Mouse (Mus musculus) MEL (cell line): ENCODE results near the gene Gstz1. TPM values are rescaled to one million over a fixed set of nuclear protein-coding genes. Genes with fewer than 3 reads are reported as not detected.

Experiments
- DNase-seq: peaks from one replicate; pipeline ENCODE4 v3.0.0; 2011; ENCODE audit warnings: low read depth, low spot score
- H3K27ac ChIP-seq: 2 replicates; pipeline ENCODE4 v1.5.1; 2012; ENCODE audit warnings: low read depth, mild to moderate bottlenecking, control low read depth, low read length, moderate library complexity; ENCODE audit not compliant: control insufficient read depth
- H3K27me3 ChIP-seq, 2 experiments: fragments of 150-350 bp in 1 of 2; sonication (generic) in 1 of 2; 2 replicates each; pipeline ENCODE4 v1.6.1; 2012; ENCODE audit warnings: low read length in 2 of 2, mild to moderate bottlenecking in 2 of 2, improper control_type of control experiment in 1 of 2, moderate library complexity in 1 of 2; ENCODE audit not compliant: insufficient read depth in 2 of 2, control insufficient read depth in 1 of 2
- H3K36me3 ChIP-seq, 2 experiments: 2 replicates each; pipeline ENCODE4 v1.6.1; 2012 to 2014; ENCODE audit warnings: low read length in 2 of 2, improper control_type of control experiment in 1 of 2, inconsistent platforms in 1 of 2, mild to moderate bottlenecking in 1 of 2; ENCODE audit not compliant: insufficient read depth in 2 of 2, control insufficient read depth in 1 of 2
- H3K4me1 ChIP-seq, 2 experiments: fragments of 150-350 bp in 1 of 2; sonication (generic) in 1 of 2; 2 replicates each; pipeline ENCODE4 v1.6.1; 2012; ENCODE audit warnings: low read length in 2 of 2, improper control_type of control experiment in 1 of 2, mild to moderate bottlenecking in 1 of 2; ENCODE audit not compliant: insufficient read depth in 2 of 2, control insufficient read depth in 1 of 2
- H3K4me3 ChIP-seq, 2 experiments: fragments of 150-350 bp in 1 of 2; sonication (generic) in 1 of 2; 2 replicates each; pipeline ENCODE4 v1.5.1; 2012; ENCODE audit warnings: low read depth in 2 of 2, low read length in 2 of 2, mild to moderate bottlenecking in 2 of 2, moderate library complexity in 2 of 2, control low read depth in 1 of 2, improper control_type of control experiment in 1 of 2; ENCODE audit not compliant: control insufficient read depth in 1 of 2, insufficient read depth in 1 of 2
- H3K79me2 ChIP-seq: 2 replicates; pipeline ENCODE4 v1.6.1; 2012; ENCODE audit warnings: mild to moderate bottlenecking, low read length, moderate library complexity; ENCODE audit not compliant: control insufficient read depth, poor library complexity, insufficient read depth
- H3K9ac ChIP-seq: 2 replicates; pipeline ENCODE4 v1.6.1; 2012; ENCODE audit warnings: low read depth, mild to moderate bottlenecking, control low read depth, low read length, moderate library complexity; ENCODE audit not compliant: control insufficient read depth, poor library complexity, severe bottlenecking
- H3K9me3 ChIP-seq: fragments of 150-350 bp; sonication (generic); replicated peaks from 2 replicates; pipeline ENCODE4 v1.6.1; 2012; ENCODE audit warnings: mild to moderate bottlenecking, low read length, improper control_type of control experiment, moderate library complexity; ENCODE audit not compliant: insufficient read depth
- CTCF ChIP-seq, 3 experiments: IDR thresholded peaks in 2 of 3; conservative IDR thresholded peaks in 1 of 3; 2 replicates each; pipeline ENCODE4 v1.5.1; 2011 to 2012; ENCODE audit warnings: low read length in 3 of 3, low read depth in 2 of 3, mild to moderate bottlenecking in 2 of 3, improper control_type of control experiment in 1 of 3, inconsistent platforms in 1 of 3, mixed read lengths in 1 of 3, moderate library complexity in 1 of 3; ENCODE audit not compliant: control insufficient read depth in 1 of 3, insufficient read depth in 1 of 3, poor library complexity in 1 of 3, severe bottlenecking in 1 of 3
- ELF1 ChIP-seq: IDR thresholded peaks from 2 replicates; pipeline ENCODE4 v1.6.1; 2014; ENCODE audit warnings: low read depth, mild to moderate bottlenecking, inconsistent platforms, low read length, improper control_type of control experiment, moderate library complexity
- ETS1 ChIP-seq: IDR thresholded peaks from 2 replicates; pipeline ENCODE4 v1.6.1; 2012; ENCODE audit warnings: low read depth, mild to moderate bottlenecking, inconsistent platforms, low read length, improper control_type of control experiment, moderate library complexity
- GATA1 ChIP-seq: IDR thresholded peaks from 2 replicates; pipeline ENCODE4 v1.6.1; 2011; ENCODE audit warnings: low read depth, low read length, improper control_type of control experiment
- HCFC1 ChIP-seq: IDR thresholded peaks from 2 replicates; pipeline ENCODE4 v1.6.1; 2012; ENCODE audit warnings: low read depth, mild to moderate bottlenecking, inconsistent platforms, low read length, improper control_type of control experiment, moderate library complexity
- JUND ChIP-seq: IDR thresholded peaks from 2 replicates; pipeline ENCODE4 v1.6.1; 2011; ENCODE audit warnings: low read depth, mild to moderate bottlenecking, improper control_type of control experiment, low read length
- MAX ChIP-seq: IDR thresholded peaks from 2 replicates; pipeline ENCODE4 v1.6.1; 2011; ENCODE audit warnings: low read length, improper control_type of control experiment
- MAZ ChIP-seq: IDR thresholded peaks from 2 replicates; pipeline ENCODE4 v1.6.1; 2012; ENCODE audit warnings: low read depth, mild to moderate bottlenecking, inconsistent platforms, low read length, improper control_type of control experiment
- MXI1 ChIP-seq: IDR thresholded peaks from 2 replicates; pipeline ENCODE4 v1.6.1; 2011; ENCODE audit warnings: mild to moderate bottlenecking, low read depth, low read length, improper control_type of control experiment
- MYC ChIP-seq: IDR thresholded peaks from 2 replicates; pipeline ENCODE4 v1.6.1; 2011; ENCODE audit warnings: low read depth, mild to moderate bottlenecking, low read length, improper control_type of control experiment, moderate library complexity
- NELFE ChIP-seq: IDR thresholded peaks from 2 replicates; pipeline ENCODE4 v1.6.1; 2011; ENCODE audit warnings: low read depth, low read length, improper control_type of control experiment
- POLR2A ChIP-seq, 2 experiments: IDR thresholded peaks; 2 replicates each; pipeline ENCODE4 v1.6.1; 2011 to 2012; ENCODE audit warnings: low read length in 2 of 2, mild to moderate bottlenecking in 2 of 2, control low read depth in 1 of 2, improper control_type of control experiment in 1 of 2, low read depth in 1 of 2, moderate library complexity in 1 of 2; ENCODE audit not compliant: control insufficient read depth in 1 of 2, insufficient read depth in 1 of 2, poor library complexity in 1 of 2
- RAD21 ChIP-seq: IDR thresholded peaks from 2 replicates; pipeline ENCODE4 v1.6.1; 2011; ENCODE audit warnings: mild to moderate bottlenecking, low read depth, low read length, improper control_type of control experiment
- SIN3A ChIP-seq: IDR thresholded peaks from 2 replicates; pipeline ENCODE4 v1.6.1; 2012; ENCODE audit warnings: low read length, improper control_type of control experiment, inconsistent platforms
- UBTF ChIP-seq: IDR thresholded peaks from 2 replicates; pipeline ENCODE4 v1.6.1; 2012; ENCODE audit warnings: low read depth, mild to moderate bottlenecking, inconsistent platforms, low read length, improper control_type of control experiment, moderate library complexity, borderline replicate concordance; ENCODE audit not compliant: insufficient read depth
- USF1 ChIP-seq: IDR thresholded peaks from 2 replicates; pipeline ENCODE4 v1.6.1; 2014; ENCODE audit warnings: low read depth, mild to moderate bottlenecking, inconsistent platforms, low read length, improper control_type of control experiment, moderate library complexity
- USF2 ChIP-seq, 2 experiments: IDR thresholded peaks; 2 replicates each; pipeline ENCODE4 v1.6.1; 2011 to 2012; ENCODE audit warnings: improper control_type of control experiment in 2 of 2, low read length in 2 of 2, borderline replicate concordance in 1 of 2, inconsistent platforms in 1 of 2, low read depth in 1 of 2, mild to moderate bottlenecking in 1 of 2; ENCODE audit not compliant: insufficient read depth in 1 of 2
- ZC3H11A ChIP-seq: IDR thresholded peaks from 2 replicates; pipeline ENCODE4 v1.6.1; 2012; ENCODE audit warnings: low read depth, mild to moderate bottlenecking, inconsistent platforms, low read length, improper control_type of control experiment
- ZKSCAN1 ChIP-seq: IDR thresholded peaks from 2 replicates; pipeline ENCODE4 v1.6.1; 2012; ENCODE audit warnings: low read depth, mild to moderate bottlenecking, inconsistent platforms, low read length, improper control_type of control experiment, moderate library complexity
- ZMIZ1 ChIP-seq: IDR thresholded peaks from 2 replicates; pipeline ENCODE4 v1.6.1; 2012; ENCODE audit warnings: low read depth, mild to moderate bottlenecking, inconsistent platforms, low read length, improper control_type of control experiment, moderate library complexity
- ZNF384 ChIP-seq: IDR thresholded peaks from 2 replicates; pipeline ENCODE4 v1.6.1; 2012; ENCODE audit warnings: low read depth, mild to moderate bottlenecking, inconsistent platforms, low read length, improper control_type of control experiment
- polyA plus RNA-seq, 2 experiments: library from polyadenylated mRNA; stranded (reverse) in 1 of 2; unstranded in 1 of 2; fragments of >175 nt in 1 of 2; fragments of >200 nt in 1 of 2; gene quantifications; 2 replicates each; pipeline versions ENCODE4 v1.2.1 to v1.2.4; 2012; ENCODE audit warnings: low replicate concordance in 2 of 2, low read depth in 1 of 2; ENCODE audit not compliant: insufficient read length in 2 of 2, insufficient read depth in 1 of 2, missing spikeins in 1 of 2
- total RNA-seq: library from RNA; depleted of rRNA; stranded (reverse); fragments of 300-350 nt; gene quantifications from 2 replicates; pipeline ENCODE4 v1.2.3, GENCODE M21; 2012; rRNA removed

The Gstz1 gene
- 16.3 and 18.0 TPM in 2 replicates for total RNA-seq
- 10 to 100 TPM in 1 of 2 experiments, not detected in 1; 33.3 TPM for polyA plus RNA-seq

- Histone ChIP-seq H3K9me3 (no peaks in the 10 kb centered on the region), H3K79me2 (peaks cover 4% of the 10 kb centered on the region), H3K27ac (peak within 1 kb of the TSS; percentile 82), H3K9ac (peak within 1 kb of the TSS; percentile 92), H3K27me3 (no peaks in the 10 kb centered on the region), H3K4me3 (peak within 1 kb of the TSS; percentile 85 to 88), H3K4me1 (peaks cover 5 to 8% of the 10 kb centered on the region in 2 experiments), H3K36me3 (peaks cover 0 to 14% of the 10 kb centered on the region in 2 experiments; a peak in 2 of 4 replicates)
- DNase-seq: peak; percentile 94
- TF ChIP-seq MYC: no peak
- peak in 1 of 2 experiments; percentile 28; a peak in 1 of 4 replicates for TF ChIP-seq POLR2A (IDR thresholded peaks at IDR 0.05; ENCODE audit: control insufficient read depth in 1 of 2, insufficient read depth in 1 of 2, low read depth in 1 of 2, low read length in 2 of 2, poor library complexity in 1 of 2)
- no peak for TF ChIP-seq ZKSCAN1
- peak; percentile 31; the same call in 1 of the 2 replicates for TF ChIP-seq NELFE
- peak; percentile 91 for TF ChIP-seq SIN3A
- TF ChIP-seq GATA1: no peak
- peak; percentile 19; the same call in 1 of the 2 replicates for TF ChIP-seq ELF1
- TF ChIP-seq MXI1: peak; percentile 75; the same call in 1 of the 2 replicates
- TF ChIP-seq RAD21: no peak
- TF ChIP-seq USF2 (IDR thresholded peaks at IDR 0.05; ENCODE audit: borderline replicate concordance in 1 of 2, insufficient read depth in 1 of 2, low read depth in 1 of 2, low read length in 2 of 2): no peak
- no peak for TF ChIP-seq HCFC1
- TF ChIP-seq MAX: 0 out of 2 replicates have a peak, but pooled peaks have one; percentile 11
These were observed at the start of gene Gstz1 for GRCm38 (mm10) chr12:87146966-87147365. Gene Gstz1 (plus strand): TSS chr12:87147165.

- DNase-seq: no peak
These were observed 46.6 kb upstream of the Gstz1 start for GRCm38 (mm10) chr12:87100331-87100730.

More at GRCm38 (mm10) chr12:87100331-87100730, 46.6 kb upstream of the Gstz1 start:
- peaks cover under 1 to 10% of the 10 kb centered on the region in 2 experiments; a peak in 3 of 4 replicates for H3K27me3 ChIP-seq
- H3K79me2 ChIP-seq: no peaks in the 10 kb centered on the region
- no peaks in the 10 kb centered on the region for H3K4me1 ChIP-seq
- H3K36me3 ChIP-seq: no peaks in the 10 kb centered on the region
- TF ChIP-seq ETS1: no peak
- TF ChIP-seq CTCF (IDR thresholded peaks at IDR 0.05 in 2 of 3, conservative IDR thresholded peaks at IDR 0.05 in 1 of 3; ENCODE audit: control insufficient read depth in 1 of 3, insufficient read depth in 1 of 3, low read depth in 2 of 3, low read length in 3 of 3, poor library complexity in 1 of 3, severe bottlenecking in 1 of 3): no peak
- no peak for TF ChIP-seq MYC
- no peak for TF ChIP-seq ZC3H11A
- TF ChIP-seq NELFE: no peak
- TF ChIP-seq JUND: no peak
- TF ChIP-seq ZMIZ1: no peak
- TF ChIP-seq UBTF: no peak
- TF ChIP-seq USF1: no peak
- TF ChIP-seq MAZ: no peak
- no peak for TF ChIP-seq HCFC1
- no peak for TF ChIP-seq USF2 (IDR thresholded peaks at IDR 0.05; ENCODE audit: borderline replicate concordance in 1 of 2, insufficient read depth in 1 of 2, low read depth in 1 of 2, low read length in 2 of 2)
- TF ChIP-seq GATA1: no peak
- no peak for TF ChIP-seq ZNF384
- TF ChIP-seq, all 39 proteins: peak for 0
- Histone ChIP-seq H3K9me3 (no peaks in the 10 kb centered on the region), H3K27ac (no peak overlapping the region), H3K9ac (no peak overlapping the region), H3K4me3 (no peak overlapping the region)
